Mouse (Mus musculus): Measurements from ENCODE around the gene Nuak2.

The Nuak2 gene

GRCm38 (mm10) chr1:132328565-132328964 is 12.6 kb downstream of the Nuak2 start:
- DNase-seq = peak; percentile 71 to 83

DNA sequence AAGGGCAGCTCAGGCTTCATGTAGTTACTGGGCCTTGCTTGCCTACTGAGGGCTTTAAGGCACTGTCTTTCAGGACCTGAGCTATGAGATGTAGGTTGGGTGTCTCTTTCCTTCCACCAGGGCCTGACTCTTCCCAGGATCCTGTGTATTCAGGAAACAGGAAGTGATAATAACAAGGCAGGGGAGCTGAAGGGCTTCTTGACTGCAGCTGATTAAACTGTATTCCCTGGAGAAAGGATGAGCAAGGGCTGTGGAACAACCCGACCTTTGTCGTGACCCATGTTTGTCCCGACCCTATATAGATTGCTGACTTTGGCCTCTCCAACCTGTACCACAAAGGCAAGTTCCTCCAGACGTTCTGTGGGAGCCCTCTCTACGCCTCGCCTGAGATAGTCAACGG is 13.7 kb downstream of the Nuak2 start:
- peak in 1 of 2 experiments; percentile 22 for DNase-seq

DNA sequence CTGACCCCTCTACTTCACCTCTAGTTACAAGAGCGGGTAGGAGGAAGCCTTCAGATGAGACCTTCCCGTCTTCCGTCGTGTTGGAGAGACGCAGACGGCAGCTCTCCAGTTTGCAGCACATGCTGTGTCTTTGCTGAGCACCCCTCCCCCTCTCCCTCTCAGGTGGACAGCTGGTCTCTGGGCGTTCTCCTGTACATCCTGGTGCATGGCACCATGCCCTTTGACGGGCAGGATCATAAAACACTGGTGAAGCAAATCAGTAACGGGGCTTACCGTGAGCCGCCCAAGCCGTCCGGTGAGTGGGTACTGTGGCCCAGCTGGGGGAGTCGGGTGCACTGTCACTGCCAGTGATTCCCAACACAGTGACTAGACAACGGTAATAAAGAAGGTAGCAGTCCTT is 14.5 kb downstream of the Nuak2 start:
- DNase-seq = peak; percentile 49 to 57

DNA sequence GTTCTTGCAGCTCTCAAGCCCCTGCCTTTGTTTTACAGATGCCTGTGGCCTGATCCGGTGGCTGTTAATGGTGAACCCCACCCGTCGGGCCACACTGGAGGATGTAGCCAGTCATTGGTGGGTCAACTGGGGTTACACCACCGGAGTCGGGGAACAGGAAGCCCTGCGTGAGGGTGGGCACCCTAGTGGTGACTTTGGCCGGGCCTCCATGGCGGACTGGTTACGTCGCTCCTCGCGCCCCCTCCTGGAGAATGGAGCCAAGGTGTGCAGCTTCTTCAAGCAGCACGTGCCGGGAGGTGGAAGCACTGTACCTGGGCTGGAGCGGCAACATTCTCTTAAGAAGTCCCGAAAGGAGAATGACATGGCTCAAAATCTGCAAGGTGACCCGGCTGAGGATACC is 15.4 kb downstream of the Nuak2 start:
- peak in 1 of 2 experiments; percentile 59 for DNase-seq

- DNase-seq = no peak
Measured at GRCm38 (mm10) chr1:132333201-132333600, 17.3 kb downstream of the Nuak2 start.

- peak; percentile 95 to 96 for DNase-seq
Measured at GRCm38 (mm10) chr1:132333675-132334141, 17.8 kb downstream of the Nuak2 start.

DNA sequence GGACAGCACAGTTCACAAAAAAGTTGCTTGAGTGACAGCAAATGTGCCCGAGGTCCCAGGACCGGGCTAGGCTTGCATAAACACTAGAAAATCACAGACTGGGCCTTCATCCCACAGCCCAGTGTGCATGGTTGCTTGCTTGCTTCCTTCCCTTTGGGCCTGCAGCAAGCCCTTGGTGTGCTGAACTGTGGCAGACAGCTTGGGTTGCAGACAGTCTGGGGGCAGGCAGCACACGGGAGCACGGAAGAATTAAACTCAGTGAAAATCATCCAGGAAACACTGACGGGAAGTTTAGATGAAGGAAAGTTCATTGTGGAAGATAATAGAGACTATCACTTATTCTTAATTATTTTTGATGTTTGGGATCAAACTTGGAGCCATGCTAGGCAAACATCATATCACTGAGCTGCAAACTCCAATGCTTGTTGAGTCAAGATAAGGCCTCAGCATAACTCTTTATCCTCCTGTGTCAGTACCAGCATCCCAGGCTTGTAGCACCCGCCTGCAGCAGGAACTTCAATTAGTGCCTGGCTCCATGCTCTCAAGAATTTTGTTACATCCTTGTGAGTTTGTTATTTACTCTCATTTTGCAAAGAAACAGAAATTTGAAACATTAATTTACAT is 18.4 kb downstream of the Nuak2 start:
- DNase-seq = no peak

DNA sequence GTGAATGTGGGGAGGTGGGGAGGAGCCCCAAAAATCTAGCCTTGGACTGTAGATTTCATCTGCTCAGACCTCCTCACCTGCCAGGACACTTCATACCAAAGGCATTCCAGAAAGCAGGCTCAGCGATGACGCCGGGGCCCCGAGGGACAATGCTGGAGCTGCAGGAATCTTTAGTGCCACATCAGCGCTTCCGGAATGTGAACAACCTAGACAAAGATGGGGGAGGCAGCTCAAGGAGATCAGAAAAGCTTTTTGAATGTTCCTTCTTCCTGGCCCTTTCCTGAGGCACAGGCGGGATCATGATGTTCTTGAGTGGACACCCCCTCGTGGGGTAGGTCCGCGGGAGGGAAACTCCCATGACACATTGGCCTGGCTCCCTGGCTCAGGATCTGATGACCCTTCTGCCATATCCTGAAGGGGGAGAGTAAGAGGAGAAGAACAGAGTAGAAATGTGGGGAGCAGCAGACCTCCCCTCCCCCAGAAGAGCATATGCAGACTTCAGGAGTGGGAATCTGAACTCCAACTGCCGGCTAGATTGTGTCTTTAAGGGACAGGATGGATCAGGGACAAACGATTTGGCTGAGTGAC is 19.5 kb downstream of the Nuak2 start:
- peak; percentile 85 to 89 for DNase-seq

DNA sequence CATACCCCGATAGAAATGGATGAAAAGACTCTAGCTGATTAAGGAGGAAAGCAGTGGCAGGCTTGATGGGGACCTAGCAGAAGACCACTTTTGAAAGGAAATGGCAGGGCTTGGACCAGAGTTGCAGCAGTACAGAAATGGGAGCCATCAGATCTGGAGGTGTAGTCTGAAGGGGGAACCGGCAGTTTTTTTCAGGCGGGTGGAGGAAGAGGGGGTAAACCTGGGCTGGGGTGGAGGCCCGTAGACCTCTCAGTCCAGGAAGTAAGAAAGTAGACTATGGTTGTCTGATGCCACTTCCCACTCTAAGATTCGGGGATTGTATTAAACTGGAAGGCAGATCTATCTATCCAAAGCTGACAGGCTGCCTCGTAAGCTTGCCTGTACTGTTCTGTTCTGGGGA is 21.0 kb downstream of the Nuak2 start:
- peak in 1 of 2 experiments; percentile 7 for DNase-seq

DNA sequence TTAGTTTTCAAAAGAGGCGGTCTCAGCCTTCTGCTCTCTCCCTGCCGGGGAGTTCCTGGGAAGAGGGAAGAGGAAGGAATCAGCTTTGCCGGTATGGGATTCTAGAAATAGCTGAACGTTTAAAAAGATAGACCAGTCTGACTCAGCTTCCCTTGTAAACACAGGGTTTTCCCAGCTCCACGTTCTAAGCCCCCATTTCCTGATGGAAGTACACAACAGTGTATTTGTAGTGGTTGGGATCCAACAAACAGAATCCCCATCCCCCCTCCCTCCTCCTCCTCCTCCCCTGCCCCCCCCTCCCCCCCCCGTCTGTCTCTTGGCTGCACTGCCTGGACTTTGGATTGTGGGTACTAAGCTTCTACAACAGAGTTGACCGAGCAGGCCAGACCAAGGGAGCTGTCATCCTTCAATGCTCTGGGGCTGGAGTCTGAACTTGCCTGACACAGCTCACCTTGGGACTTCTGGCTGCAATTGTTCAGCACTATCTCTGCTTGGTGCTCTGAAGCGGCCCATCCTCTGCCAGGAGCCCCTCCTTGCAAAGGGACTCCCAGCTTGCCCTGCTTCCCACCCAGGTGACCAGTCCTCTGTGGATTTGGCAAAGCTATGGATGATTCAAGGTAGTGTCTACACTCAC is 22.2 kb downstream of the Nuak2 start:
- DNase-seq = peak; percentile 72 to 87

DNA sequence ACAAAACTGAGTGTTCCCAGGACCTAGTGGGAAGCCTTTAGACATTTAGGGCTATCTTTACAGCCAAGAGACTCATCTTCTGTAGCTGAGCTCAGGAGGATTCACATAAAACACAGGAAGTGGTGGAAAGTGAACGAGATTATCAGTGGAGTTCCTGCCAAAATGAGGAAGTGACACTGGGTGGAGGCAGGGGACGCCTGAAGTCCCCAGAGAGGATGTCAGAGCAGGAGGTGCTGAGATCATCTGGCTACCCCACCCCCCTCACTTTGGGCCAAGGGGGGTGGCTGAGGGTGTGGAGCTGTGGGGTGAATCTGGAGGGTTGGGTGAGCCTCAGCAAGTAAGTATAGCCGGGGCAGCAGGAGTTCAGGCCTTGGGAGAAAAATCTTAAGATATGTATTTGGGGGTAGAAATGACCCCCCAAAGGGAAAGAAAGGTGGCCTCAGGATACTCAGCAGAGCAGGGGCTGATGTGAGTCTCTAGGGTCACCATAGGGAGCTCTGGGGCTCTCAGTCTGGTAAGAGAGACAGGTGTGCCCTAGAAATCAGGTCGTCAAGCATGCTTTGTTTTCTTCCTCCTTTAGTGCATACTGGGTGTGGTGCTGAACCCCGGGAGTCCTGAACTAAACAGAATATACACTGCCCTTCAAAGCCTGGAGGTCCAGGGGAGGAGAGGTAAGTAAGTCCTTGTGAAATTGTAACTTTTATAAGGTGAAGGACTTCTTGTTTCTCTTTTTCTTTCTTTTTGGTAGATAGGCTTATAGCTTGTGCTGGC is 26.0 kb downstream of the Nuak2 start:
- DNase-seq = peak; percentile 80 to 84

DNA sequence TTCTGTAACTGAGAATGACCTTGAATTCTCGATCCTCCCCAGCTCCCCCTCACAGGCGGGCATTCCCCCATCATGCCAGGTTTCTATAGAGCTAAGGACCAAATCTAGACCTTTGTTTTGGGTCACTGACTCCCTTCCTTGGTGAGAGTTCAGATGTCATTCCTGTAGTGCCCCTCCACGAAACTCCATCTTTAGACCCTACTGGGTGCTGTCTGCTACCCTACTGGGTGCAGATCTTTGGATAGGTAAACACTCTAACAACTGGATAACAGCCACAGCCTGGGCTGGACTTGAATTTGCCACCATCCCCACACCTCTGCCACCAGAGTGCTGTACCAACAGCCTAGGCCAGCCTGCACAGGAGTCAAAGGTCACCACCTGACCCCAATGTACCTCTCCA is 26.6 kb downstream of the Nuak2 start:
- DNase-seq = no peak

DNA sequence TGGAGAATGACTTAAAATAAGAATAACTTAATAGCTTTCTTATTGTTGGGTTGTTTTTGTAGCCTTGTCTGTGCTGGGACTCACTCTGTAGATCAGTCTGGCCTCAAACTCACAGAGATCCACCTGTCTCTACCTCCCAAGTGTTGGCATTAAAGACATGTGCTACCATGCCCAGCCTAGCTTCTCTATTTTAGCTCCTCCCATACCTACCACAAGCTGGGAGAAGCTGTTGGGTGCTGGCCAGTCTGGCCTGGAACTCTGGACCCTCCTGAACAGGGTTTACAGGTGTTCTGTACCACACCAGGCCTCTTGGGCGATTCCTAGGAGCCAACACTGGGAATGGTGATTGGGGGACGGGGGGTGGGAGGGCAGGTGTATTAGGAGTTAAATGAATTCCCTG is 27.3 kb downstream of the Nuak2 start:
- no peak for DNase-seq

GRCm38 (mm10) chr1:132343656-132344055 is 27.7 kb downstream of the Nuak2 start:
- no peak for DNase-seq

GRCm38 (mm10) chr1:132345514-132345913 is 29.6 kb downstream of the Nuak2 start:
- DNase-seq = no peak

GRCm38 (mm10) chr1:132346134-132346851 is 30.4 kb downstream of the Nuak2 start:
- DNase-seq = peak in 1 of 2 experiments; percentile 65

DNA sequence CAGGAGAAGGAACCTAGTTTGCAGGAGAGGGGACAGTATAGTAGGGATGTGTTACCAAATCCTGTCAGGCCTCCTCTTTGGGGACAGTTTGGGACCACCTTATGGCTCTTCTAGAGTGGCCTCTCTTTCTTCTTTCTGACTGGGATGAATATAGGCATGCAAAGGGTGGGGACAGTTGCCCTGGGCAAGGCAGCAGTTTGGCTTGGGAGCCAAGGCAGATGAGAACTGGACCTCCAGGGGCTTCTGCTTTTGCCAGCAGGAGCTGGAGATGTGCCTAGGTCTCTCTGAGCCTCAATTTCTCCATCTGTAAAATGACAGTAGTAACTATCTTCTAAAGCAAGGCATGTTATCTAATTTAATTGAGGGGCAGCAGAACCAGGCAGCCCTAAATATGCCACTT is 31.0 kb downstream of the Nuak2 start:
- no peak for DNase-seq

DNA sequence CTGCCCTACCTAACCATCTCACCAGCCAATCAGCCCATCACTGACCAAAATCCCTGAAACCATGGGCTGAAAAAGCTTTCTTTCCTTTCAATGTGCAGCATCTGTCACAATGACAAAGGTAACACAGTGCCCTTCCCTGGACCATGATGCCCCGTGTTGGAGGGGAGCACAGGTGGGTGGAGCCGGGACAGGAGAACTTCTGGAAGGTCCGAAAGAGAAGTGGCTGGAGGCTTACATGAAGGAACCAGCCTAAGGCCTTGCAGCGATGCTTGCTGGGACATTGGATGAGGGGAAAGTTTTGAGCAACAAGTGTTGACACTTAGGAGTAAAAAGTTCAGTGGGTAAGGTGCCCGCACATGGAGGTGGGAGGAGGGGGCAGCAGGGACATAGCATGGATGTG is 32.5 kb downstream of the Nuak2 start:
- no peak for DNase-seq

GRCm38 (mm10) chr1:132349049-132349448 is 33.1 kb downstream of the Nuak2 start:
- peak; percentile 50 to 63 for DNase-seq

GRCm38 (mm10) chr1:132349601-132350000 is 33.7 kb downstream of the Nuak2 start:
- peak in 1 of 2 experiments; percentile 57 for DNase-seq

DNA sequence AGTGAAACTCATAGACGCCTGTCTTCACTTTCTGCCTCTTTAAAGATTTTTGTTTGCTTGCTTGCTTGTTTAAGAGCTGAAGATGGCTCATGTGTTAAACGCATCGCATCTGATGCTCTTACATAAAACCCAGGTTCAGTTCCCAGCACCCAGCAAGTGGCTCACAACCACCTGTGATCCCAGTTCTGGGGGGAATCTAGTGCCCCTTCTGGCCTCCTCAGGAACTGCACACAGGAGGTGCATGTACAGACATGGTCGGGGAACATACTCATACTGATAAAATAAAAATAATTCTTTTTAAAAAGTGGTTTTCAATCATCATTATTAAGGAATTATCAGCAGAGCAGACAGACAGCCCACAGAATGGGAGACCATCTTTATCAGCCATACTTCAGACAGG is 35.1 kb downstream of the Nuak2 start:
- no peak for DNase-seq

GRCm38 (mm10) chr1:132353389-132353788 is 37.5 kb downstream of the Nuak2 start:
- no peak for DNase-seq

GRCm38 (mm10) chr1:132354234-132354633 is 38.3 kb downstream of the Nuak2 start:
- no peak for DNase-seq

Data from kidney, postnatal 36 days (tissue).